Mouse (Mus musculus) thymus, adult 2 months (tissue): ENCODE data around the gene Ice2.

ENCODE experiments used
- CTCF ChIP-seq: fragments of 200-500 bp; IDR thresholded peaks from 2 replicates; pipeline ENCODE4 v1.5.1; 2012; ENCODE audit warnings: mild to moderate bottlenecking, control low read depth, low read length, moderate library complexity, borderline replicate concordance; ENCODE audit not compliant: control insufficient read depth, poor library complexity, insufficient read depth; ENCODE audit errors: extremely low read depth
- POLR2A ChIP-seq: fragments of 200-500 bp; IDR thresholded peaks from 2 replicates; pipeline ENCODE4 v1.6.1; 2012; ENCODE audit warnings: mild to moderate bottlenecking, low read length, control low read depth, moderate library complexity; ENCODE audit not compliant: control insufficient read depth, poor library complexity, insufficient read depth; ENCODE audit errors: extremely low read depth

DNA sequence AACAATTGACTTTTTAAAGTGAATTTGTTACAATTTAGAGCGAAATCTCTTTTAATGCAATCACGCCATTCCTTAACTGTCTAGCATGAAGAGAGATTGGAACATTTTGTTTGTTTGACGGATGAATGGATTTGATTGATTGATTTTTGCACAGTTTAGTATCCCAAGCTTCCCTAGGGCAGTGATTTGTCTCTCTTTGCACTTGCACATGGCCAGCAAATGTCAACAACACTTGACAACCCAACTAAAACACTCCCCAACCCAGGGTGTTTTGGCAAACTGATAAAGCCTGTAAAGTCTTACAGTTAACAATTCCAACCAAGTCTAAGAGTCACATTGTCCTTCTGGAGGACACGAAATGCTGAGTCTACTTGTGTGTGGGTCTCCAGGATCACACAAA, 10.4 kb upstream of the Ice2 start:
- no peak for TF ChIP-seq CTCF
- TF ChIP-seq POLR2A: no peak
